Mouse (Mus musculus) kidney, postnatal 4 days (tissue): ENCODE measurements around the gene Ylpm1.

ENCODE experiments used
- DNase-seq, 2 experiments: peaks; one replicate each; pipeline ENCODE4 v3.0.0; 2021; ENCODE audit warnings: mixed read lengths in 2 of 2

The Ylpm1 gene

GRCm38 (mm10) chr12:84996083-84996496 lies at the start of gene Ylpm1:
Gene Ylpm1 (plus strand): TSS chr12:84996321.
- peak; percentile 97 to 98 for DNase-seq

- no peak for DNase-seq
Measured at GRCm38 (mm10) chr12:84947894-84948583, 48.1 kb upstream of the Ylpm1 start.

- no peak for DNase-seq
Measured at GRCm38 (mm10) chr12:84948584-84949285, 47.4 kb upstream of the Ylpm1 start.

GRCm38 (mm10) chr12:84950763-84951162 lies 45.4 kb upstream of the Ylpm1 start:
- no peak for DNase-seq

GRCm38 (mm10) chr12:84951531-84951930 lies 44.6 kb upstream of the Ylpm1 start:
- no peak for DNase-seq

- no peak for DNase-seq
Measured at GRCm38 (mm10) chr12:84952351-84952750, 43.8 kb upstream of the Ylpm1 start.

GRCm38 (mm10) chr12:84956317-84956716 lies 39.8 kb upstream of the Ylpm1 start:
- DNase-seq: no peak

- no peak for DNase-seq
Measured at GRCm38 (mm10) chr12:84958794-84959356, 37.2 kb upstream of the Ylpm1 start.

- no peak for DNase-seq
Measured at GRCm38 (mm10) chr12:84962606-84963005, 33.5 kb upstream of the Ylpm1 start.

- DNase-seq: no peak
Measured at GRCm38 (mm10) chr12:84968831-84969655, 27.1 kb upstream of the Ylpm1 start.

GRCm38 (mm10) chr12:84969656-84970427 lies 26.3 kb upstream of the Ylpm1 start:
- DNase-seq: no peak

- DNase-seq: peak; percentile 89 to 94
Measured at GRCm38 (mm10) chr12:84970428-84971096, 25.6 kb upstream of the Ylpm1 start, which contains the start of the genes Fcf1 and Arel1. Gene Fcf1 (plus strand): TSS chr12:84970897. Gene Arel1 (minus strand): TSS chr12:84970900.

GRCm38 (mm10) chr12:84979264-84979862 lies 16.8 kb upstream of the Ylpm1 start:
- DNase-seq: no peak

GRCm38 (mm10) chr12:84989456-84989855 lies 6.7 kb upstream of the Ylpm1 start:
- DNase-seq: peak in 1 of 2 experiments; percentile 24

- no peak for DNase-seq
Measured at GRCm38 (mm10) chr12:84995112-84995761, 884 bp upstream of the Ylpm1 start.

- DNase-seq: peak; percentile 67 to 80
Measured at GRCm38 (mm10) chr12:84996501-84997398, 629 bp downstream of the Ylpm1 start.

- no peak for DNase-seq
Measured at GRCm38 (mm10) chr12:84999053-84999452, 2.9 kb downstream of the Ylpm1 start.

- DNase-seq: no peak
Measured at GRCm38 (mm10) chr12:85006206-85006605, 10.1 kb downstream of the Ylpm1 start.

GRCm38 (mm10) chr12:85007021-85007420 lies 10.9 kb downstream of the Ylpm1 start:
- DNase-seq: no peak
